Mouse (Mus musculus) megakaryocyte, embryonic 14.5 days (primary cell): ENCODE data around the gene Olfr1394.

Experiments
- FLI1 ChIP-seq: IDR thresholded peaks from 2 replicates; pipeline ENCODE4 v1.6.1; 2012; ENCODE audit warnings: low read length, inconsistent platforms, mixed read lengths
- GATA1 ChIP-seq: IDR thresholded peaks from 3 replicates; pipeline ENCODE4 v1.6.1; 2012; ENCODE audit warnings: mixed read lengths, low read length, inconsistent platforms, borderline replicate concordance

DNA sequence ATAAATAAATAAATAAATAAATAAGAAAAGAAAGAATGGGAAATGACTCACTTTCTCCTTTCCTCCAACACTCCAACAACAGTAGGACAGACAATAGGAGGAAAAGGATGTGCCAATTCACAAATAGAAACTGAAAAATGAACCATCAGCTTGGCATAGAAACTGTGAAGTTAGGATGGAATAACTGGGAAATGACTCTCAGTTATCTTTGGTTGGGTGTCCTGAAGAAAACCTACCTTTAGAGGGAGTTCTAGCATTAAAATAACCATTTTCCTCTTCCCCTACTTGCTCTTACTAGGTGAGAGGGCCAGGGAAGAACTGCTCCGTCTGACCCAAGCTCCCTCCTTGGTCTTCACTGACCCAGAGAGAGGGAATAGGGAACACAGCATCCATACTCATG is 48.4 kb upstream of the Olfr1394 start:
- TF ChIP-seq GATA1, result no peak
- no peak for TF ChIP-seq FLI1
